Mouse (Mus musculus) intestine, postnatal 0 days (tissue): ENCODE data around the gene Cic. TPM values are rescaled to one million over a fixed set of nuclear protein-coding genes. Genes with fewer than 3 reads are reported as not detected.

ENCODE experiments used
- ATAC-seq: fragments of 200-750 bp; cut with Nextera tagmentation; 2 replicates; pipeline ENCODE4 v1.8.0; 2017; ENCODE audit warnings: mild to moderate bottlenecking, moderate TSS enrichment, moderate library complexity
- H3K27ac ChIP-seq: fragments of 300-500 bp; sonication (generic); 2 replicates; pipeline ENCODE4 v1.5.1; 2014; ENCODE audit warnings: mild to moderate bottlenecking, low read depth, low read length, moderate library complexity
- H3K27me3 ChIP-seq: fragments of 300-500 bp; sonication (generic); replicated peaks from 2 replicates; pipeline ENCODE4 v1.6.1; 2014; ENCODE audit warnings: low read length, mixed read lengths; ENCODE audit not compliant: control insufficient read depth, insufficient read depth
- H3K36me3 ChIP-seq: fragments of 300-500 bp; sonication (generic); 2 replicates; pipeline ENCODE4 v1.6.1; 2014; ENCODE audit warnings: mild to moderate bottlenecking, moderate library complexity; ENCODE audit not compliant: control insufficient read depth, insufficient read depth
- H3K4me1 ChIP-seq: fragments of 300-500 bp; sonication (generic); replicated peaks from 2 replicates; pipeline ENCODE4 v1.6.1; 2014; ENCODE audit warnings: antibody characterized with exemption, low read length, mixed read lengths; ENCODE audit not compliant: control insufficient read depth, insufficient read depth
- H3K4me2 ChIP-seq: fragments of 300-500 bp; sonication (generic); replicated peaks from 2 replicates; pipeline ENCODE4 v1.6.1; 2014; ENCODE audit warnings: low read depth, mild to moderate bottlenecking, moderate library complexity
- H3K4me3 ChIP-seq: fragments of 300-500 bp; sonication (generic); 2 replicates; pipeline ENCODE4 v1.5.1; 2014; ENCODE audit warnings: low read depth, low read length
- H3K9ac ChIP-seq: fragments of 300-500 bp; sonication (generic); 2 replicates; pipeline ENCODE4 v1.6.1; 2014; ENCODE audit warnings: mild to moderate bottlenecking, low read depth, low read length
- H3K9me3 ChIP-seq: fragments of 300-500 bp; sonication (generic); 2 replicates; pipeline ENCODE4 v1.6.1; 2016; ENCODE audit warnings: mixed run types; ENCODE audit not compliant: control insufficient read depth
- CTCF ChIP-seq: sonication (generic); IDR thresholded peaks from 2 replicates; pipeline ENCODE4 v1.5.1; 2016; ENCODE audit warnings: low read depth, mild to moderate bottlenecking, control low read depth, antibody characterized with exemption, moderate library complexity
- whole genome bisulfite sequencing: fragments of 180-500 bp; shearing (Covaris S2); extraction: QIAGEN DNeasy Blood & Tissue Kit; methylation state at CpG from one replicate; pipeline ENCODE4 v1.1.7; 2014; 5-methylcytosine and 5-hydroxymethylcytosine counted together
- polyA plus RNA-seq: library from polyadenylated mRNA; unstranded; fragments of >200 nt; fragmentation: Nextera tagmentation; extraction: Ambion mirVana; gene quantifications from 2 replicates; pipeline ENCODE4 v1.2.1, GENCODE M21; 2015

Cic gene
- polyA plus RNA-seq, 1 experiment from 2014 or later, result 17.2 TPM

DNA sequence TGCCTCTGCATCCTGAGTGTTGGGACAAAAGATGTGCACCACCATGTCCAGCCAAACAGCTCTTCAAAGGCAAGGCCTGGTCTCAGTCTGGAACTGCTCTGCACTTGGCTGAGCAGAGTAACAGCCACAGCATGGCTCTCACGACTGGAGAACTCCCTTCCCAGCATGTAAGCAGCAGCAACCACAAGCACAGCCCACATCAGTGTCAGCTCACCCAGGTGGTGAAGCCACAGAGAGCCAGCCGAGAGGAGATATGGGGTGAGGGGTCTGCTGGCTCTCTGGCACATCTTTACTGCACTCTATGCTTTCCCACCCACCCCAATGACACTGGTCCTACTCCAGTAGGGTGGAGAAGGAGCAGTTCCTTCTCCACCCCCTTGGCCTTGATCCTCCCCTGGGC lies 34.4 kb upstream of the Cic start:
- TF ChIP-seq CTCF, result no peak
- peaks cover 61% of the 10 kb centered on the region for H3K36me3 ChIP-seq
- 86% methylated on average over 2 of the region's 2 CpGs for WGBS

DNA sequence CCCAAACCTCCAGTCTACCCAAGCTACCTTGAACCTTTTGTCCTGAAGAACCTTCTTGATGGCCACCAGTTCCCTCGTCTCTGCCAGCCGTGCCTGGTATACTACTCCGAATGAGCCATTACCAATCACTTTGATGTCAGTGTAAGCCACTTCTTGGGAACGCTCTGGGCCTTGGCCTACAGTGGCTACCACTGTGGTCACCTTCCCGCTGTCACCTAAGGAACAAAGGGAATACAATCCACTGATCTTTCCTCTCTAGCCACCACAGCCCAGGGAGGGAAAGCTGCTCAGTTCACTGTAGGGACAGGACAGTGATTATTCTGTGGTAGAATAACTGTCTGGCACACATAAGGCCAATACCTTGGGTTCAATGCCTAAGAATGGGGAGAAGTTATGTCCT lies 32.0 kb upstream of the Cic start:
- Histone ChIP-seq H3K9ac (no peak overlapping the region), H3K9me3 (no peaks in the 10 kb centered on the region), H3K36me3 (peaks cover 37% of the 10 kb centered on the region), H3K27me3 (no peaks in the 10 kb centered on the region), H3K27ac (no peak overlapping the region), H3K4me2 (no peak overlapping the region), H3K4me1 (no peaks in the 10 kb centered on the region), H3K4me3 (no peak overlapping the region)
- no peak for TF ChIP-seq CTCF
- ATAC-seq, result no peak
- 93% methylated on average over 5 of the region's 5 CpGs for WGBS

More for the DNA sequence above, 34.4 kb upstream of the Cic start:
- H3K4me3 ChIP-seq, result no peak overlapping the region
- ATAC-seq, result no peak
- H3K27me3 ChIP-seq, result no peaks in the 10 kb centered on the region
- H3K4me2 ChIP-seq, result no peak overlapping the region
- no peak overlapping the region for H3K27ac ChIP-seq
- H3K4me1 ChIP-seq, result no peaks in the 10 kb centered on the region
- H3K9me3 ChIP-seq, result no peaks in the 10 kb centered on the region
- no peak overlapping the region for H3K9ac ChIP-seq

DNA sequence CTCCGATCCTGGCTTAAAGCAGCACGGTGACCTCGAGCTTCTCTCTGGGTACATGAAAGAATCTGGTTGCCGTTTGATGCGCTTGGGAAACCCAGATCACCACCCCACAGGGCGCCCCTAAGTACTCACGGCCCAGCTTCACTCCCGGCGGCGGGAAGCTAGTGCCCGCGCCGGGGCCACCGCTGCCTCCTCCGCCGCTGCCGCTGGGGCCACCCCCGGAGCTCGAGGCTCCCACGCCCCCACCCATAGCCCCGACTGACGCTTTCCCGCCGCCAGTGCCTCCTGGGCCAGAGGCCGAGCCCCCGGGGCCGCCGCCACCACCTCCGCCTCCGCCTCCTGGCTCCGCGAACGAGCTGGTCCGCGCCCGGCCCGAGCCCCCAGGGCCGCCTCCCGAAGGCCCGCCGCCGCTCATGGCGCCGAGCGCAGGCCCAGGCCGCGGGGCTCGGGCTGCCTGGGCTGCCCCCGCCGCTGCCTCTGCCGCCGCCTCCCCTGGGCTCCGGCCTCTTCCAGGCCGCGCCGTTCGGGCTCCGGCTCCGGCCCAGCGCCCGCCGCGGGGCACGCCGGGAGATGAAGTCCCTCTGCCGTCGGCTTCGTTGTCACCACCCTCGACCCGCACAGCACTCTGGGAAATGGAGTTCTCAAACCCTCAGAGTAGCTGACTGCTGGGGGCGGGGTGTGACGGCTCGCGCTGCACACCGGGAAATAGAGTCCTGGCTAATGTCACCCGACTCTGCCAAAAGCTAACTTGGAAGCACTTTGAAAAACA lies 30.1 kb upstream of the Cic start, which contains the start of gene Gsk3a:
Gsk3a (minus strand) TSS at position 603 of the 766 bp plus-strand sequence.
- ATAC-seq, result peak; percentile 84
- H3K4me1 ChIP-seq, result no peaks in the 10 kb centered on the region
- no peaks in the 10 kb centered on the region for H3K27me3 ChIP-seq
- H3K36me3 ChIP-seq, result peaks cover 19% of the 10 kb centered on the region
- TF ChIP-seq CTCF, result no peak
- peak within 1 kb of the TSS; percentile 71 for H3K4me2 ChIP-seq
- H3K4me3 ChIP-seq, result peak within 1 kb of the TSS; percentile 94
- H3K27ac ChIP-seq, result peak within 1 kb of the TSS; percentile 89
- no peaks in the 10 kb centered on the region for H3K9me3 ChIP-seq
- WGBS, result under 1% methylated on average over 60 of the region's 76 CpGs
- H3K9ac ChIP-seq, result peak within 1 kb of the TSS; percentile 96

DNA sequence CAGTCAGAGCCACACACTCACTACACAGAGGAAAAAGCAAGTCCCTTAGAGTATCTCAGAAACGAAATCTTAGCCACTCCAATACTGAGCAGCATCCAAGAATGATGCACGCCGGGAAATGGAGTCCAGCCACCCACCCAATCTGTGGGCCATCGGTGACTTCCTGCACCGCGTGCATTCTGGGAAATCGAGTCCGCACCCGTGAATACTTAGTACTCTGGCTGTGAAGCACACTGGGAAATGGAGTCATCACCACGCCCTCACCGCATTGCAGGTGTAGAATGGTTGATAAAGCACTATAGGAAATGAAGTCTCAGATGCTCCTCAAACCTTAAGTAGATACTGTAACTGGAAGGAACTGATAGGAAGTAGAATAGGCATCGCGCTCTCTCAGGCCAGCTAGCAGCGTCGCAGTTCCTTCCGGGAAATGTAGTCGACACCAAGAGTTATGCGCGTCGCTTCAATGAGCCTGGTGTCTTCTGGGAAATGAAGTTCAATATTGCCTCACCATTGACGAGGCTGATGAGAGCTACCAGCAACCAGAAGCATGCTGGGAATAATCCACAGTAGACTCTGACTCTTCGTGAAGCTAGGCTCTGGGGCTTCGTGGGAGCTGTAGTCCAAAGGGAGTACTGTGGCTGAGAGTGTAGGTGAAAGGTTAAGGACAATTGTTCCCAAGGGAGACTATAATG lies 29.3 kb upstream of the Cic start:
- WGBS, result under 1% methylated on average over 23 of the region's 23 CpGs
- no peak for TF ChIP-seq CTCF
- peak; percentile 92 for ATAC-seq
- Histone ChIP-seq H3K4me3 (peak overlapping the region; percentile 94), H3K4me2 (peak overlapping the region; percentile 71), H3K27me3 (no peaks in the 10 kb centered on the region), H3K9ac (peak overlapping the region; percentile 96; the same call in 1 of the 2 replicates), H3K36me3 (peaks cover 16% of the 10 kb centered on the region), H3K27ac (peak overlapping the region; percentile 89), H3K9me3 (no peaks in the 10 kb centered on the region), H3K4me1 (no peaks in the 10 kb centered on the region)

DNA sequence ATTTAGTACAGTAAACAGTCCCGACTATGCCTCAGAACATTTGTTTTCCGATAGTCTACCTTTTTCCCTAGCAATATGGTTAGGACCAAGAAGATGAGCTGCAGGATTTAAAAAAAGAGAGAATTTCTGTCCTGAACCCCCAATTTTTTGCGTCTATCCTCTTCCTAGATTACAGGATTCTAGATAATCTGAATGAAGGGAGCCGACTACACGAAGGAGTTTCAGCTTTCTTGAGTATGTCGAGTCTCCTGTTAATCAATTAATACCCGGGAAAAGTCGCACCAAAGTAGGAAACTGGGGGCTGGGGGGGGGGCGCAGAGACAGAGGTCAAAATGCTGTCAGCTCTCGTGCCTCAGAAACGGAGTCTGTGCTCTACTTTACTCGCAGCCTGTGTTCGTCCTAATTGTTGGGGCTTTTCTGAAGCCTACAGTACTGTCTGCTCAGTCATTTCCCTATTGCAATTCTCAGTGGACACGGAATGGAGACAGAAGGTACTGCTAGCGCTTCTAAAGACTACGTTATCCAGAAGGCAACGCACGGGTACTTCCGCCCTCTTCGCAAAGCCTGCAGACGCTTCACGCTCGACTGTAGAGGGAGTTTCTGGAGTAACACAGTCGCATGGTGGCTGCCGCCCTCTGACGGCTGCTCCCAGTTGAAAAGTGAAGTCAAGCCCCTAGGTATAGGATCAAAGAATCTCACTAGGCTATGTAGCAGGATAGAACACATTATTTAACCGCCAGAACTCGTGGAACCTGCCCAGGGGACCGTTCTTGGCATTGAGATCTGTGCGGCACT lies 28.5 kb upstream of the Cic start:
- Histone ChIP-seq H3K27me3 (no peaks in the 10 kb centered on the region), H3K36me3 (peaks cover 14% of the 10 kb centered on the region; the same call in 1 of the 2 replicates), H3K4me2 (peak overlapping the region; percentile 71), H3K9ac (0 out of 2 replicates have a peak overlapping the region, but pooled peaks have one; percentile 32), H3K4me1 (no peaks in the 10 kb centered on the region), H3K27ac (peak overlapping the region; percentile 85), H3K9me3 (no peaks in the 10 kb centered on the region), H3K4me3 (peak overlapping the region; percentile 94)
- TF ChIP-seq CTCF, result peak; percentile 91
- 2% methylated on average over 30 of the region's 30 CpGs for WGBS
- peak; percentile 31 for ATAC-seq

DNA sequence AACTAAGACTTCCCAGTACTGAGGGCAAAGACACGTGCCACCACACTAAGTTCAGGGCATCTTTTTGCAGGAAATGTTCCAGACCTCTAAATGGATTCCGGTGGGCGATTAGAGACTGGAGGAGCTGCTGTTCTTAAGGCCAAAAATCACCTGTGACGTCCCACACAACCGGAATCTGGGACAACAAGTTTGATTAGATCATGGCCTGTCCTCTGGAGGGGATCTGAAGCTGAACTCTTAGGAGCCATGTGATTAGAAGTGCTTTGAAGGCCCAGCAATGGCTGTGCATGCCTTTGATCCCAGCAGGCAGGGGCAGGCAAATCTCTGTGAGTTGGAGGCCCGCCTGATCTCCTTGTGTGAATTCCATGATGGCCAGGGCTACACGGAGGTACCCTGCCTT lies 26.9 kb upstream of the Cic start:
- no peak for ATAC-seq
- Histone ChIP-seq H3K4me2 (no peak overlapping the region), H3K4me1 (no peaks in the 10 kb centered on the region), H3K27ac (no peak overlapping the region), H3K9ac (no peak overlapping the region), H3K4me3 (no peak overlapping the region), H3K36me3 (peaks cover 27% of the 10 kb centered on the region), H3K27me3 (no peaks in the 10 kb centered on the region), H3K9me3 (no peaks in the 10 kb centered on the region)
- no peak for TF ChIP-seq CTCF
- 65% methylated on average over 7 of the region's 7 CpGs for WGBS
